Mouse (Mus musculus) neural tube, embryonic 11.5 days (tissue): ENCODE results near the gene Pdzk1ip1. TPM values are rescaled to one million over a fixed set of nuclear protein-coding genes. Genes with fewer than 3 reads are reported as not detected.

Experiments used
- ATAC-seq: fragments of 200-750 bp; cut with Nextera tagmentation; 2 replicates; pipeline ENCODE4 v1.8.0; 2017; ENCODE audit warnings: moderate number of reproducible peaks, mild to moderate bottlenecking, moderate TSS enrichment, moderate library complexity; ENCODE audit not compliant: insufficient read depth, low FRiP score, low TSS enrichment
- DNase-seq: peaks from one replicate; pipeline ENCODE4 v3.0.0-alpha.2; 2015; ENCODE audit warnings: low spot score
- H3K27ac ChIP-seq: fragments of 300-500 bp; sonication (generic); 2 replicates; pipeline ENCODE4 v1.5.1; 2014; ENCODE audit warnings: low read depth, mild to moderate bottlenecking, low read length
- H3K27me3 ChIP-seq: fragments of 300-500 bp; sonication (generic); 2 replicates; pipeline ENCODE4 v1.6.1; 2014; ENCODE audit warnings: mild to moderate bottlenecking, low read length, mixed read lengths; ENCODE audit not compliant: control insufficient read depth, insufficient read depth
- H3K36me3 ChIP-seq: fragments of 300-500 bp; sonication (generic); 2 replicates; pipeline ENCODE4 v1.6.1; 2014; ENCODE audit warnings: mild to moderate bottlenecking, low read length, moderate library complexity, mixed read lengths; ENCODE audit not compliant: control insufficient read depth, insufficient read depth
- H3K4me1 ChIP-seq: fragments of 300-500 bp; sonication (generic); 2 replicates; pipeline ENCODE4 v1.6.1; 2014; ENCODE audit warnings: low read length, mixed read lengths; ENCODE audit not compliant: control insufficient read depth, insufficient read depth
- H3K4me2 ChIP-seq: fragments of 300-500 bp; sonication (generic); 2 replicates; pipeline ENCODE4 v1.6.1; 2014; ENCODE audit warnings: low read depth, mild to moderate bottlenecking, moderate library complexity
- H3K4me3 ChIP-seq: fragments of 300-500 bp; sonication (generic); 2 replicates; pipeline ENCODE4 v1.5.1; 2014; ENCODE audit warnings: low read depth, low read length
- H3K9ac ChIP-seq: fragments of 300-500 bp; sonication (generic); 2 replicates; pipeline ENCODE4 v1.6.1; 2014; ENCODE audit warnings: mild to moderate bottlenecking, low read length
- H3K9me3 ChIP-seq: fragments of 300-500 bp; sonication (generic); 2 replicates; pipeline ENCODE4 v1.6.1; 2016; ENCODE audit warnings: low read length; ENCODE audit not compliant: control insufficient read depth
- WGBS: fragments of 180-500 bp; shearing (Covaris S2); extraction: QIAGEN DNeasy Blood & Tissue Kit; methylation state at CpG from one replicate; pipeline ENCODE4 v1.1.7; 2014; 5-methylcytosine and 5-hydroxymethylcytosine counted together
- polyA plus RNA-seq: library from polyadenylated mRNA; unstranded; fragments of >200 nt; fragmentation: Nextera tagmentation; extraction: Ambion mirVana; gene quantifications from 2 replicates; pipeline ENCODE4 v1.2.1, GENCODE M21; 2014

Pdzk1ip1 gene
- polyA plus RNA-seq, 1 experiment from 2014 or later, result 14.7 TPM

DNA sequence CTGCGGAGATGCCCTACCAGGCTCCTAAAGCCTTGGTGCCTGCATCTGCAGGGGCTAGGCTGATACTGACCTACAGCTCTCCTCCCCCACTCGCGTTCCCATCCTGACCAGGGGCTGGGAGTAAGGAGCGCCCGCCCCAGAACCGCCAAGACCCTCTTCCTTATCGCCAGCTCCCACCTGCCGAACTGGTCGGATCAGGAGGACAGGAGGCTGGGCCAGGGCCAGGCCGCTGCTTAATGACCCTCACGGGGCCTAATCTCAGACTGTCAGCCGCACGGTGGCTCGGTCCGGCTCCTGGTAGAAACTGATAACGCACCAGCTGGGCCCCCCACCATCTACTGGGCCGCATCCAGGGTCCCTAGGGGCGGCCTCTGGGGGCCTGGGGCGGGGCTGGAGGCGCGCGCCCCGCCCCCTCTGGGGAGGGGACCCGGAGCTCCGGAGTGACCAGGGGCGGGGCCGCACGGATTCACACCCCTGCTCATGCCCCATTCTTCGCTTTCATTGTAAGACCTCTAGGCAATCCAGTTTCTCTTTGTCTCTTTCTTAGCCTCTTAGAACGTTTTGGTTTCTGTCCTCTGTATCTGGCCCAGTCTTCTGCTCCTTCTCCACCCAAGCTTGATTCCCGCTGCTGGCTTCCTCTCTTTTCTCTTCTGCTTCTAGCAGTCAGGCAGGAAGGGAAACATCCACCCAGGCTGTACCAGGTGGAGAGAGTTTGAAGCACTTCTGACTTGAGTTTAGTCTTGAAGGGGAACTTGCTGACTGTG, 7.3 kb downstream of the Pdzk1ip1 start:
- Histone ChIP-seq H3K27me3 (peaks cover 28% of the 10 kb centered on the region), H3K9me3 (no peaks in the 10 kb centered on the region), H3K4me1 (0 out of 2 replicates have a peak, but pooled peaks cover 3% of the 10 kb centered on the region), H3K4me3 (peak overlapping the region; percentile 38), H3K27ac (no peak overlapping the region), H3K9ac (peak overlapping the region; percentile 64), H3K4me2 (peak overlapping the region; percentile 86), H3K36me3 (no peaks in the 10 kb centered on the region)
- peak; percentile 45 for DNase-seq
- ATAC-seq, result peak; percentile 67
- 1% methylated on average over 30 of the region's 31 CpGs for WGBS

DNA sequence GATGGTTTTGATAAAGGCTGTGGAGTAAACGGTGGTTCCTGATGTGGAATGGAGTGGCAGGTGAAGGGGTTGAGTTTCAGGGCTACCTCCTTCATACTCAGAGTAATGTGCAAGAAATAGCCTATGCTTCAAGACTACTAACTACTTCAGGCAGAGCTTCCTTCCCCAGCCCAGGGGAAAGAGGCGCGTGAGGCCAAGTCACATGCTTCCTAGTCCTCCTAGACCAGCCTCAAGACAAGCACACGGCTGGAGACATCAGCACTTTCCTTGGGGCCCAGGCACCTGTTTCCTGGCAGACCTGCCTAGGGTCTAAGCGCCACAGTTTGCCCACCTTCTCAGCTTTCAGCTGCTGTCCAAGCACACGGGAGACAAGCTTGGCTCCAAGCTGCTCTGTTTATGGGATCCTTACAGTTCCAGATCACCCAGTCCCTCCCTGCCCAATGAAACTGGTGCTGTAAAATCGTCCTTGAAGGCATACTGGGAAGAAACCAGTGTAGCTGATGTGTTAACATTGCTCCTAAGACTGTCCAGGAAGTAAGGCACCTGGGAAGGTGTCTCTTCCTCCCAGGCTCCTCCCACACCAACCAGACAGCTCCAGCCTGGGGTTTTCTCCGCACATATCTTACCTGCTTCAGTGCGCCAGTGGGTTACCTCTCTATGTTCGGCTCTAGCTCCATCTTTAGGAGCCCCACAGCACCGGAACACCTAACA, 8.1 kb downstream of the Pdzk1ip1 start:
- 0 out of 2 replicates have a peak, but pooled peaks cover 3% of the 10 kb centered on the region for H3K4me1 ChIP-seq
- DNase-seq, result no peak
- H3K9ac ChIP-seq, result no peak overlapping the region
- peak overlapping the region; percentile 86 for H3K4me2 ChIP-seq
- H3K36me3 ChIP-seq, result no peaks in the 10 kb centered on the region
- H3K9me3 ChIP-seq, result no peaks in the 10 kb centered on the region
- H3K4me3 ChIP-seq, result no peak overlapping the region
- no peak for ATAC-seq
- 18% methylated on average over 11 of the region's 11 CpGs for WGBS
- H3K27me3 ChIP-seq, result peaks cover 28% of the 10 kb centered on the region
- H3K27ac ChIP-seq, result no peak overlapping the region

DNA sequence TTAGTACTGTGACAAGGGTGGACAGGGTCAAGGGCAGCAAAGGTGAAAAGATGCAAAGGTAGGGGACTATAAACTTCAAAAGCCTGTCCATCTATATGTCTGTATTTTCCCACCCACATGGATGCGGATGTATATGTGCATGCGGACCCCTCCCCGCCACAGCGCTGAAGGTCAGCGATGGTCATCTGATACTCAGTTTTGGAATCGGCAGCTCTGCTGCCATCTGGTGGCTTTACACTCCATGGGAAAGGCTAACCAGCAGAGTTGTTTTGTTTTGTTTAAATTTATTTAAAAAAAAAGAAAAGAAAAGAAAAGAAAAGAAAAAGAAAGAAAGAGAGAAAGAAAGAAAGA, 8.6 kb downstream of the Pdzk1ip1 start:
- no peaks in the 10 kb centered on the region for H3K36me3 ChIP-seq
- DNase-seq, result peak; percentile 59
- WGBS, result 0% methylated on average over 6 of the region's 6 CpGs
- H3K4me3 ChIP-seq, result no peak overlapping the region
- 0 out of 2 replicates have a peak, but pooled peaks cover 3% of the 10 kb centered on the region for H3K4me1 ChIP-seq
- H3K9me3 ChIP-seq, result no peaks in the 10 kb centered on the region
- no peak overlapping the region for H3K9ac ChIP-seq
- H3K4me2 ChIP-seq, result peak overlapping the region; percentile 32
- H3K27ac ChIP-seq, result no peak overlapping the region
- peaks cover 28% of the 10 kb centered on the region for H3K27me3 ChIP-seq
- peak; percentile 10; the same call in 1 of the 2 replicates for ATAC-seq

DNA sequence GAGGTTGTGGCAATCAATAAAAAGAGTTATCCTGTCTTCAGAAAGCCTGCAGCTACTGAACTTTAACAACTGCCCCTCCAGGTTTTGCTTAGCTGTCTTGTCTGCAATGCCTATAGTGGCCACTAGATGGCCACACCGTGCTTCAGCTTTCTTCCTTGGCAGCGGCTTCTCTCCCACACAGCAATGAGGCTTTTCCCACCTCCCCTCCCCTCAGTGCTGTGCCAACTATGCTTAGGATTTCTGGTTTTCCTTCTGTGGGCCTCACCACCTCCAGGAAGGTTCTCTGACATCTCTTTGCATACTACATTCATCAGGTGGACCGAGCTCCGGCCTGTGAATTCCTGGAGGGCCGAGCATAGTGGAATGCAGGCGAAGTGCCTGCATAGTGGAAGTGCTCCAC, 13.2 kb downstream of the Pdzk1ip1 start:
- no peak overlapping the region for H3K4me2 ChIP-seq
- H3K36me3 ChIP-seq, result no peaks in the 10 kb centered on the region
- no peaks in the 10 kb centered on the region for H3K4me1 ChIP-seq
- no peak overlapping the region for H3K27ac ChIP-seq
- ATAC-seq (no peak), DNase-seq (peak; percentile 75)
- H3K9me3 ChIP-seq, result no peaks in the 10 kb centered on the region
- no peak overlapping the region for H3K4me3 ChIP-seq
- H3K27me3 ChIP-seq, result peaks cover 6% of the 10 kb centered on the region
- H3K9ac ChIP-seq, result no peak overlapping the region
- 47% methylated on average over 6 of the region's 6 CpGs for WGBS

DNA sequence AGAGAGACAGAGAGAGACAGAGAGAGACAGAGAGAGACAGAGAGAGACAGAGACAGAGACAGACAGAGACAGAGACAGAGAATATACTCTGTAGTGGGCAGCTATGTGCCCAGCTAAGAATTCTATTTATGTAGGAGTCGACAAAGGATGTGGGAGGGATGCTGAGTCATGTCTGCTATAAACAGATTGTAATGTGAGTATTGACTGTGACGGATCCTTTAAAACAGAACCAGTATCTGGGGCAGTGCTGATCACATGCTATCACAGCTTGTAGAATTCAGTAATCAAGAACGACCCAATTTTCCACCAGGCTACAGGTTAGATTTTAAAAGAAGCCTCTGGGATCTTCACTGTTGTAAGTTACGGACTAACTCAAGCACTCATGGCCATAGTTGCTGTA, 15.0 kb downstream of the Pdzk1ip1 start:
- H3K4me1 ChIP-seq, result no peaks in the 10 kb centered on the region
- no peak overlapping the region for H3K4me3 ChIP-seq
- no peaks in the 10 kb centered on the region for H3K36me3 ChIP-seq
- H3K27ac ChIP-seq, result no peak overlapping the region
- no peak for ATAC-seq
- no peak overlapping the region for H3K4me2 ChIP-seq
- WGBS, result 79% methylated on average over 4 of the region's 4 CpGs
- no peak overlapping the region for H3K9ac ChIP-seq
- DNase-seq, result no peak
- H3K27me3 ChIP-seq, result 0 out of 2 replicates have a peak, but pooled peaks cover under 1% of the 10 kb centered on the region
- H3K9me3 ChIP-seq, result no peaks in the 10 kb centered on the region

- Histone ChIP-seq H3K36me3 (no peaks in the 10 kb centered on the region), H3K9ac (no peak overlapping the region), H3K9me3 (no peaks in the 10 kb centered on the region), H3K4me1 (no peaks in the 10 kb centered on the region), H3K27ac (no peak overlapping the region), H3K27me3 (no peaks in the 10 kb centered on the region), H3K4me3 (no peak overlapping the region), H3K4me2 (no peak overlapping the region)
- WGBS, result 79% methylated on average over 2 of the region's 2 CpGs
- DNase-seq, result no peak
- no peak for ATAC-seq
Measured at GRCm38 (mm10) chr4:115111167-115111566, 22.7 kb downstream of the Pdzk1ip1 start.

DNA sequence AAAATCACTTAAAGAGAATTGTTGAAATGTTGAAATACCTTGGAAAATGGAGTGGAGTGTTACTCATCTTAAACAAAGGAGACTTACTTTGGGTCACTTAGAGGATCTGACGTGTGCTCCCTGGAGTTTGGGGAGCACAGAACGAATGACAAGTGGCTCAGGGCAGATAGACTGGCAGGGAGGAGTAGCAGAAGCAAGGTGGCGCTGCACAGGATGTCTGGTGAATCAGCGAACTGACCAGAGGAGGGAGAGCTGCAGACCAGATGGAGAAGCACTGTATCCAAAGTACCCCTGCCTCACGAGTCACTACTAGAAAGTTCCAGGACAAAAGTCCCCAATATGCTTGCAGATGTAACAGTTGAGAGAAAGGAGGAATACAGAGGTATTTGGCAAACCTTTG, 24.8 kb downstream of the Pdzk1ip1 start:
- Histone ChIP-seq H3K4me3 (no peak overlapping the region), H3K27me3 (no peaks in the 10 kb centered on the region), H3K36me3 (no peaks in the 10 kb centered on the region), H3K27ac (no peak overlapping the region), H3K4me2 (no peak overlapping the region), H3K9ac (no peak overlapping the region), H3K9me3 (no peaks in the 10 kb centered on the region), H3K4me1 (no peaks in the 10 kb centered on the region)
- no peak for DNase-seq
- ATAC-seq, result no peak
- WGBS, result 25% methylated on average over 5 of the region's 5 CpGs

- Histone ChIP-seq H3K9ac (no peak overlapping the region), H3K9me3 (no peaks in the 10 kb centered on the region), H3K27me3 (no peaks in the 10 kb centered on the region), H3K36me3 (no peaks in the 10 kb centered on the region), H3K4me1 (no peaks in the 10 kb centered on the region), H3K4me3 (no peak overlapping the region), H3K4me2 (no peak overlapping the region), H3K27ac (no peak overlapping the region)
- 86% methylated on average over 3 of the region's 3 CpGs for WGBS
- DNase-seq (no peak), ATAC-seq (no peak)
Measured at GRCm38 (mm10) chr4:115119642-115120041, 31.1 kb downstream of the Pdzk1ip1 start.

DNA sequence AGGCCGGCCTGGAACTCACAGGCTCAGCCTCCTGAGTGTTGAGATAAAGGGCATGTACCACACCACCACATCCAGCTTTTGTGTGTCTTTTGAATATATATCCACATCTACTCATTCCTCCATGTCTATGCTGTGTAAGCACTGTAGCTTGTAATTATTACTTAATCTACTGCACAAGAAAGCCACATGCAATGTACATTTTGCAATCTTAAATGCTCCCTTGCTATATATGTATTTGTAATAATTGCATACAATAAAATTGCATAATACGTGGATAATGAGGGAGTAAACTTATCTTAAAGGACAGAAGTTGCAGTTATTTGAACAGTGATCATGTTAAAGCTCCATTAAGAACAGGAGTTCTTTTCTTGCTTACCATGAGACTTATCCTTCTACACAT, 32.7 kb downstream of the Pdzk1ip1 start:
- no peaks in the 10 kb centered on the region for H3K4me1 ChIP-seq
- H3K4me2 ChIP-seq, result no peak overlapping the region
- no peaks in the 10 kb centered on the region for H3K9me3 ChIP-seq
- no peaks in the 10 kb centered on the region for H3K27me3 ChIP-seq
- H3K27ac ChIP-seq, result no peak overlapping the region
- no peaks in the 10 kb centered on the region for H3K36me3 ChIP-seq
- H3K9ac ChIP-seq, result no peak overlapping the region
- 88% methylated on average over 2 of the region's 2 CpGs for WGBS
- DNase-seq (no peak), ATAC-seq (no peak)
- no peak overlapping the region for H3K4me3 ChIP-seq
